Mouse (Mus musculus) common myeloid progenitor, adult 5-6 weeks (primary cell): Measurements from ENCODE around the gene Ptprt. TPM values are rescaled to one million over a fixed set of nuclear protein-coding genes. Genes with fewer than 3 reads are reported as not detected.

ENCODE experiments used
- ATAC-seq: replicated peaks from 2 replicates; pipeline ENCODE4 v1.8.0; 2016; ENCODE audit warnings: low read depth, mild to moderate bottlenecking, moderate TSS enrichment, inconsistent platforms; ENCODE audit not compliant: poor library complexity, severe bottlenecking
- total RNA-seq: library from RNA; stranded (forward); fragments of 200-1000, 187-1606 nt; gene quantifications from 2 replicates; pipeline ENCODE4 v1.2.3, GENCODE M21; 2017

The Ptprt gene
- total RNA-seq, 1 experiment from 2014 or later = not detected

GRCm38 (mm10) chr2:161806287-161807007, 854.5 kb downstream of the Ptprt start:
- no peak for ATAC-seq

GRCm38 (mm10) chr2:161799946-161800345, 861.0 kb downstream of the Ptprt start:
- ATAC-seq = no peak

GRCm38 (mm10) chr2:161767528-161767927, 893.4 kb downstream of the Ptprt start:
- ATAC-seq = no peak

DNA sequence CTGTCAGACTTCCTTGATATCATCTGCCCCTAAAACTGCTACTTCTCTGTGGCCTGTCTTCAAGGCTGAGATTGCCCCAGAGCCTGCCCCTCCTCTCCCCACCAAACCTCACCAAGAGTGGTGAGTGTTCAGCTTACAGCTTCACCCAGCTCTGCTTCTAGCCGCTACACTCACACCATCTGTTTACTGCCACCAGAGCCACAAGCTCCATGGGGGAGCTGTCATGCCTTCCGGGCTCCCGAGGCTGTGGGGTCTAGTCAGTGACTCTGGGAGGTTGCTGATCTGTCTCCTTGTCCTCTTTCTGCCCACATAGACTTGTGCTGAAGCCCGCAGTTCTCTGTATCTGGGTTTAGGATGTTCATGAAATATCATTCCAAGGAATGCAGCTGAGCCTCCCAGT, 947.9 kb downstream of the Ptprt start:
- ATAC-seq = no peak

- no peak for ATAC-seq
These were observed 951.6 kb downstream of the Ptprt start for GRCm38 (mm10) chr2:161709316-161709715.

DNA sequence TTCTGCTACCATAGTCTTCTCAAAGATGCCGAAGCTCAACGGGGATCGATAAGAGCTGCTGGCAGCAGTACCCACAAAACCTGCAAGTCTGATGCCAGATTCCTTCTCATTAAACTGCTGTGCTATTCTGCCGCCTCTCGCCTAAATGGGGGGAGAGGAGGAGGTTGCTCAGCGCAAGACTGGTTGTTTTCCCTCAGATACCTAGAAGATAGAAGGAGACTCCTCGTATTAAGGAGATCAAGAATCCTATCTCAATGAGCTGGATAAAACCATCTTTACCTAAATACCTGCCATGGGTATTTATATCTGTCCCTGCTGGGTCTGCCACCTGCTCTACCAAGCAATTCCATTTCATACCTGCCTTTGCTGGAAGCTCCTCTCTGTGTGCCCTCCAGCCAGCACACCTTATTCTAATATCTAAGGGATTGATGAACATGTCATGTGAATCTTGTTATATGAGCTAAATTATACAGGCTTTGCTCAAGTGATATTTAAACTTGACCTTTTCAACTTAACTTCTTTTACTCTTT, 954.5 kb downstream of the Ptprt start:
- ATAC-seq = no peak

DNA sequence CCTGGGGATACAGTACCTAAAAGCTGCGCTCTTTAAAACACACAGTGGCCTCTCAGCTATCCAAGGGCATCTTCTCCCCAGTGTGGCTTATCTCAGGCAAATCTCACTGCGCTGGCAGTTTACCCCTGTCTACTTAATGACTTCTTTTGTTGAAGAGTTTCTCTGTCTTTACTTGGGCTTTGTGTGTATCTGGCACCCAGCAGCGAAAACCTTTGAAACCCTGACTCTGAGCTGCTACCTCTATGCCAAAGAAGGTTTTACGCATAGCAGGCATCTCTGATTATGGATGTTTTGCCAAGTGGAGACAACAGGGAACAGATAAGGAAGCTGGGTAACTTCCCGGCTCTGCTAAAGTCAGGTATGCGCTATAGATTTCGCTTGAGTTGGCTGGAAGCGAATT, 956.1 kb downstream of the Ptprt start:
- no peak for ATAC-seq

GRCm38 (mm10) chr2:161704410-161704809, 956.5 kb downstream of the Ptprt start:
- ATAC-seq = no peak

- no peak for ATAC-seq
These were observed 965.1 kb downstream of the Ptprt start for GRCm38 (mm10) chr2:161695819-161696218.

DNA sequence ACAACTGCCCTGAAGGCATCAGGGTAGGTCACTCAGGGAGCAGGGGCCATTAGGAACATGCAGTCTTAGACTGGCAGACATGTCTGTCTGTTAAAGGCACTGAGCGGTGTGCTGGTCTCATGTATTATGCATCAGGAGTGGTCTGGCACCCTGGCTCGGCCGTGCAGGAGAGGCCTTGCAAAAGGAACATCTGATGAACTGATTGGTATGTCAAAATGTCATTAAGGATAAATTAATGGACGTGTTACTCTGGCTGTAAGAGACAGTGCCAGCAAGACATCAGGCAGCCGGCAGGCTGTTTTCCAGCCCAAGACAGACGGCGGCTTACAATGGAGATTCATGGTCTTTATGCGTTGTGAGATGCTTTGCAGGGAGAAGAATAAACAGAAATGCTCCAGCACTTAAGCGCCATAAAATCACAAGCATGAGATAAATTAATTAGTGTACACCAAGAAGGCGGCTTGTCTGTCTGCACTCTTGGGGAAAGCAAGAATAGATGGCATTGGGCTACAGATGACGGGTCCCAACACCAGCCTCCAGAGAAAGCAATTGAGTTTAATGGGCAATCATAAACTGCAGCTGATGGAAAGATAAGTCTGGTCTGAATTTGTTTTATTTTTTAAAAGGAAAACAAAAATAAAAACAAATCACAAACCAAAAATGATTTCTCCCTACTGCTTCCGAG, 992.5 kb downstream of the Ptprt start:
- no peak for ATAC-seq

GRCm38 (mm10) chr2:161661912-161662311, 999.0 kb downstream of the Ptprt start:
- no peak for ATAC-seq

DNA sequence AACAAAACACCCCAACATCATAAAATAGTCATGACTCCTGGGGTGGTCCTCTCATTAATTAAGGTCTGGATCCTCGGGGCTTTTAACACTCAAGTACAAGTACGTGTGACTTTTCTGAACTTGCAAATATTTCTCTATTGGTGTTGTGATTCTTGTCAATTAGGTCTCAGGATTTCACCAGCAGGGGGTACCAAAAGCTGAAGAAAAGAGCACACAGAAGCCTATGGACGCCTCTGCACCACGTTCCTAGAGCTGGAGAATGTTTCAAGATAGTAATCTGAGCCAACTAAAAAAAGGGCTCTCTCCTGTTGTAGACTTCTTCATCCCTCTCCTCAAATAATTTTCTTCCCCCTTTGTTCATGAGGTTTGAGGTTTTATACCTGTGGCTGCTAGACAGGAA, 1000.1 kb downstream of the Ptprt start:
- ATAC-seq = no peak

GRCm38 (mm10) chr2:161657046-161657445, 1003.9 kb downstream of the Ptprt start:
- no peak for ATAC-seq

GRCm38 (mm10) chr2:161656632-161657031, 1004.3 kb downstream of the Ptprt start:
- ATAC-seq = no peak

DNA sequence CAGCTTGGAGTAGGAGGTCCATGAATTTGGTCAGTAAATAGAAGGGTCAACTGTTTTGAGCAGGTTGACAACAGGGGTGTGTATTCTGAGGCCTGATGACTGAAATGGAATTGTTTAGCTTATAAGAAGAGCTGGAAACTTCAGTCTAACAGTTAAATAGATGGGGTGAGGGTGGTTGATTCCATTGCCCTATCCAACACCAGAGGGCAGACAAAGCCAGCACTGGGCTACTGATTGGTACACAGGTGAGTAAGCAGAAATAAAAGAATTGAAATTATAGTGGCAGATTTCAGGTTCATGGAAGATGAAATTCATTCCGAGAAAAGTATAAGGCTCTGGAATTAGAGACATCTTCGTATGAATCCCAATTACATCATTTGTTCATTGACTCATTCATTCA, 1020.1 kb downstream of the Ptprt start:
- no peak for ATAC-seq

- ATAC-seq = no peak
These were observed 1026.9 kb downstream of the Ptprt start for GRCm38 (mm10) chr2:161634084-161634483.

GRCm38 (mm10) chr2:161625896-161626295, 1035.1 kb downstream of the Ptprt start:
- ATAC-seq = no peak

DNA sequence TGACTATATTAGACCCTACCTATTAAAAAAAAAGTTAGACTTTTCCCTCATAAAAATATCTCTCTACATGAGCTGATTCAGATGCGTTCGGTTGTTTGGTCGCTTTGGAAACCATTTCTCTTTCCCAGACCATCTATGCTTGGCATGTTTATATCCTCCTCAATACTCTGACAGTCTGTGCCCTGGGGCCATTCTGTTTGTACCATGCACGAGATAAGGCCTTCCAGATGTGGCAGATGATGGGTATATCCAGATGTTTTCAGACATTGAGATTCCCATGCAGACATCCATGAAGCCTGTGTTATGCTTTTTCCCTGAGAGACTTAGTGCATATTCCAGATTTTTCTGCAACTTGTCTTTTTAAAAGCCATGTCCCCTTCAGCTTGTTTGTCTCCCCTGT, 1052.5 kb downstream of the Ptprt start:
- no peak for ATAC-seq

- no peak for ATAC-seq
These were observed 1053.6 kb downstream of the Ptprt start for GRCm38 (mm10) chr2:161607372-161607771.

GRCm38 (mm10) chr2:161600206-161600808, 1060.6 kb downstream of the Ptprt start:
- no peak for ATAC-seq
